Mouse (Mus musculus): ENCODE measurements around the gene Nrg3.
"Not testable (repeated sequence)": the region's sequence is repeated elsewhere in the genome, so short reads cannot be mapped to it uniquely, and the experiment has no call there.

Gene Nrg3

DNA sequence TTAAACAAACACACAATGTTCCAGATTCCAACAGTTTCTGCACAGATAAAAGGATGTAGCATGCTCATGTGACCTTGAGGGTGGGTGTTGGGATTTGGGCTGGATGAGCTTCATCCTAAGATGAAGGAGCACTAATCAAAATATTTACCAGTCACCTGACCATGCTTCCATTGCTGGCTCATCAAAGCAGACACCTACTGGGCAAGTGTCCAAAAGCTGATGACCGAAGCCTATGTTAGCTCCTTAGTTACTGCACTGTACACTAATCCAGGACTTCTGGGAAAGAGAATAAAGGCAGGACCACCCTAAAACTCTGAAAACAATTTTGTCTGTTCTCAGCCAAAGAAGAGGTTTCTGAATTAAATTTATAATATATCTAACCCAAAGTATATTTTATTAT is 261.4 kb downstream of the Nrg3 start:
- no peak for DNase-seq (ENCODE audit: low spot score in 2 of 2)

DNA sequence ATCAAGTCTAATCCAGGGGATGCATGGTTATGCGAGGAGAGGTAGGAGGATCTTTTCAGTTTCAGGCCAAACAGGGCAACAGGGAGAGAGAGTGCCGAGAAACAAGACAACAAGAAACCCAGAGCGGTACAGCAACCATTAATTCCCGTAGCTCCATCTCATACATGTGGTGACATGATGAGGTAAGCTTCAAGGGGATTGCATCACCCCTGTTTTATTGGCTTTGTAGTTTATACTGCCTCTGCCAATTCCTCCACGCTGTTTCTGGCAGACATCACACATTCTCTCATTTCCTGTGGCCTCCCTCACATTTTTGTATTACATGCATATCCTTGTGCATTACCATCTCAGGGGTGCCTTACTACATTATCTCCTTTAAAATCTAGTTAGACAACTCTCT is 280.9 kb downstream of the Nrg3 start:
- peak in 1 of 2 experiments; percentile 3 for DNase-seq (ENCODE audit: low spot score in 2 of 2)

- no peak for DNase-seq (ENCODE audit: low spot score in 2 of 2)
Observed at GRCm38 (mm10) chr14:39173709-39174108, 299.2 kb downstream of the Nrg3 start.

DNA sequence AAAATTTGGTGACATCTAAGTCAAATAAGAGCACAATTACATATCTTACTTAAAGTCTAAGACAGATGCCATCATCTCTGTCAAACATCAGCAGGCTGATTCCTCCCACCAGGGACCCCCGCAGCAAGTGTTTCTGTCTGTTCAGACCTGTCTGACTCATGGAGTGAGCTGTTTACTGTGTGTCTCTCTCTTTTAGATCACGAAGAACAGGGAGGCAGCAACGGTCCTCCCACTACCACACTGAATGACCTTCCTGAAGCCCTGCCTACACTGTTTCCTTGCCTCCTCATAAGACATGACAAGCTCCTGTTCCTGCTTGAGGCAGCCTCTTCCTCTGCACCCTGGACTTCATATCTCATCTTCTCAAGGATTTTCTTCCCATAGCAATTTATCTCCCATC is 312.7 kb downstream of the Nrg3 start:
- DNase-seq (ENCODE audit: low spot score in 2 of 2), result no peak

DNA sequence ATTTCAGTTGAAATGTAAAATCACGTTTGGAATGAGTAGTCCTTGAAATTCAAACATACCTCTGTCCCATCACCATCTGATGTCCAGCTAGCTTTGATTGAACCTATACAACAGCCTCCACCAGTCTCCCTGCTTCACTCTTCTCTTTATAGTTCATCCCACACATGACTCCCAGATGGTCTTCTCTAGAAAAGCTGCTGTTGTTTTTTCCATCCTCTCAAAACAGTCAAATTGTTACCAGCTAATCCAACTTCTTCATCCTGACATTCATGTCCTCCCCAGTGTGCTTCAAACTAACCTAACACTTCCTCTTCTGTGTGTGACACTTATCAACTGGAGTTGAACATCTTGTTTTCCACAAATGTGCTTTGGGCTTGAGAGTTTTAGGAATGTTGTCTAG is 317.4 kb downstream of the Nrg3 start:
- no peak for DNase-seq (ENCODE audit: low spot score in 2 of 2)

DNA sequence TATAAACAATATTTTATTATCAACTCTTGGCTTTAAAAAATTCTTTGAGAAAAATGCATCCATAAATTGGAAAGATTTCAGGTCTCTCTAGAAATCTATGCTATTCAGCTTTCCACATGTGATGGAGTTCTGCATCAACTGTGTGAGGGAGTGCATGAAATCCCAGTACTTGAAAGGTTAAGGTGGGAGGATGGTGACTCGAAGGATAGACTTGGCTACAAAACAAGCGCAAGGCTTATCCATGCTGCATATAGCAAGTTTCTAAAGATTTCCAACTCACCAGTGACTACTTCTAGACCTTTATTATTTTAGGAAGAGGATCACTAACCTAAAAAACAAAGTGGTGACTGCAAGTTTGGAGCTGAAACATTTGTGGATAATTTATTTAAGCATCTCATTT is 343.1 kb downstream of the Nrg3 start:
- no peak for DNase-seq (ENCODE audit: low spot score in 2 of 2)

DNA sequence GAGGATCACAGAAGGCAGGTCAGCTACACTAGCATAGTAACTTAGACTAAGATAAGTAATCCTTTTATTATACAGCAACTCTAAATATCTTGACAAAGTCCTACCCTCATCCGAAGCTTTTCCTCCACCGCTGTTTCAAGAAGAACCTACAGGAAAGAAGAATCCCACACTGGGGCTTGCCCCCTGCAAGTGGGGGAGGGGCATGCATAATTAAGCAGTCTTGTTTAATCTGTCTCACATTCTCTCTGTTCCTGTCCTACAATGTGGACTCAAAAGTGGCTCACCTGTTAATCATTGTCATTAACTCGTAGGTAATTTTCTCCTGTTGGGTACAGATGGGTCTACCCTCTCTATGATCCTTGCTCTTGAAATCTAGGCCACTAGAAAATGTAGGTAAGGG is 354.9 kb downstream of the Nrg3 start:
- no peak for DNase-seq (ENCODE audit: low spot score in 2 of 2)

- not testable (repeated sequence) for DNase-seq (ENCODE audit: low spot score in 2 of 2)
Observed at GRCm38 (mm10) chr14:39116522-39117231, 356.2 kb downstream of the Nrg3 start.

DNA sequence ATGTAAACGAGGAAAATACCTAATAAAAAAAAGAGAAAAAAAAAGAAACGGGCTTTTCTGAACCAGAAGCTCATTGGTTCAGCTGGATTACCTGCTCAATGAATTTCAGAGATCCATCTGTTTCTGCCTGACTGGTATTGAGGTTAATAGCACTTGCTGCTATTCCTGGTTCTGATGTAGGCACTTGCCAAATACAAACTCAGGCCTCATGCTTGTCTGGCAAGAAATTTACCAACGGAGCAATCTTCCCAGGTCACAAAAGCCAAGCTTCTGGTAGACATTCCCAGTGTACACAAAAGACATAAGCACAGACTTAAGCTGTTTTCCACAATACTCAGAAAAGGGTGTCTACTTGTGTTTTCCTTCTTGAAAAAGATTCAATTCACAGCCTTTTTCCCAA is 363.3 kb downstream of the Nrg3 start:
- DNase-seq (ENCODE audit: low spot score in 2 of 2), result no peak

- DNase-seq (ENCODE audit: low spot score in 2 of 2), result no peak
Observed at GRCm38 (mm10) chr14:39106776-39107175, 366.1 kb downstream of the Nrg3 start.

DNA sequence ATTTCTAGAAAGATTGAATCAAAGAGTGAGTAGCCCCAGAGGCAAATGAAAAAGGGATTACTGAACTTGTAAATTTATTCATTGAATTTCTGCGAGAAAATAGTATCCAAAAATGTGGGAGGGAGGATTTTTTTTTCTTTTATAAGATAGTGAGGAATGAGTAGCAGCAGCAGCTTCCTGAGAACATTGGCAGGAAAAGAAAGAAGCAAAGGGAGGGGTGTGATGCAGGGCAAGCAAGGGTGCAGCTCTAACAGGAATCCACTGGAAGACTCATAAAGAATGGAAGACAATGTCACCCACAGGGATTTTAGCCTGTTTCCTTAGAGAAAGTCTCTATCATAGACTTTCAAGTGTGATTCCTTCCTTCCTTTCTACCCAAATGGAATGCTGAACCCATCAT is 377.7 kb downstream of the Nrg3 start:
- DNase-seq (ENCODE audit: low spot score in 2 of 2), result no peak

GRCm38 (mm10) chr14:39079461-39079860 is 393.4 kb downstream of the Nrg3 start:
- DNase-seq (ENCODE audit: low spot score in 2 of 2), result no peak

DNA sequence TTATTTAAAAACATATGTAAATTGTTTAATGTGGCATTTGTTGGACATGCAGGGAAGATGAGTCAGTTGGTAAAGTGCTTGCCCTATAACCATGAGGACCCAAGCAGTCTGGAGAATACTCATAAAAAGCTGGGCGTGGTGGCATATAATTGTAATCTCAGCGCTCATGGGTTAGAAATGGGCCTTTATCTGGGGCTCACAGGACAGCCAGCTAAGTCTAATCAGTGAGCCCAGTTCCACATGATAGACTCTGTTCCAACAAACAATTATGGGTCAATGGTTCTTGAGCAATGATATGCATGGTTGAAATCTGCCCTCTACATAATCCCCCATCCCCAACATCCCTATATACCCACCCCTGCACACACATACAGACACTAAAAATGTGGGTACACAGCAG is 421.3 kb downstream of the Nrg3 start:
- no peak for DNase-seq (ENCODE audit: low spot score in 2 of 2)

DNA sequence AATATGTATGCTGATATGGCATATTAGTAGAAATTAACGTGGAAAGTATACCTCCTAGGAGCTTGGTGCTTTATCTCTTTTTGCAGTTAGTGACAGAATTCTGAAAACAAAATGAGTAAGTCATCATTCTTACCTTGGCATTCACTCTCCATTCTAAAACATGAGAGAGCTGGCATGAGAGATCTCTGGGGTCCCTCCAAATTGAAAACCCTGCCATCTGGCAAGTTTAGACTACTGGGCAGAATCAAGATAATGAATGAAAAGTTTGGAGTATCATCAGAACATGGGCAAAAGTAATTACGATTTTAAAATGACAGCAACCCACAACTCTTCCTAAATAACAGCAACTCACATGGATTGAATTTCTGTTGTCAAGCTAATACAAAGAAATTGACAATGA is 423.9 kb downstream of the Nrg3 start:
- no peak for DNase-seq (ENCODE audit: low spot score in 2 of 2)

- DNase-seq (ENCODE audit: low spot score in 2 of 2), result no peak
Observed at GRCm38 (mm10) chr14:39044290-39044689, 428.6 kb downstream of the Nrg3 start.

DNA sequence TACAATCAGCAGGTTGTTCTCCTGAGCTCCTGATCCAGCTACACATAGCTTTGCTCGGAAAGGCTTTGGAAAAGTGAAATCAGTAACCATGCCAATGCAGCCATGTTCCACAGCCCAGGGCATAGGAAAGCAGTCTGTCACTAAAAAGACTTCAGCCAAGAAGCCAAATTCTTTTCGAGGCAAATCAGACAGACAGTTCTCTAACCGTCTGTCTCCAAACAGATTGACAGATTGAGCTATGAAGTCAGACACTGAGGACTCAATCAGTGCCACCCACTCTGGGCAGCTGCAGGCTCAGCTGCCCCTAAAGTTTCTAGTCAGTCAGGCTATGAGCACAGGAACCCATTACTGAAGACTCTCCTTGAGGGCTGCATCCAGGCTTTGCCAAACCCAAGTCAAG is 429.1 kb downstream of the Nrg3 start:
- DNase-seq (ENCODE audit: low spot score in 2 of 2), result no peak

DNA sequence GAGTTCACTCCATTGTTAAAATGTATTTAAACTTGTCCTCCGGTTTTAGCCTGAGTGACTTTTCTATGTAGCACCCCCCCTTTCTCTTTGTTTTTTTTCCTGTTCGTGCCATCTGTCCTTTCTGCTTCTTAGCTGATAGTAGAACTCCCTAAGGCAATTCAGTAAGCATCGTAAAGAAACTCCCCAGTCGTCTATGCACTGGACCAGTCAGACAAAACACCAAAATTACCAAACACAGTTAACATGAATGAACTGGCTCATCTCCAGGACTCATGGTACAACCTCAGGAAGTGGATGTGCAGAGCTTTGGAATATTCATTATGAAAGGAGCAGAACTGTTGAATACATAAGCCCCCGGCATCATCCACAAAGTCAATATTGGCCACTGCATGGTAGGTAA is 429.5 kb downstream of the Nrg3 start:
- DNase-seq (ENCODE audit: low spot score in 2 of 2), result no peak

DNA sequence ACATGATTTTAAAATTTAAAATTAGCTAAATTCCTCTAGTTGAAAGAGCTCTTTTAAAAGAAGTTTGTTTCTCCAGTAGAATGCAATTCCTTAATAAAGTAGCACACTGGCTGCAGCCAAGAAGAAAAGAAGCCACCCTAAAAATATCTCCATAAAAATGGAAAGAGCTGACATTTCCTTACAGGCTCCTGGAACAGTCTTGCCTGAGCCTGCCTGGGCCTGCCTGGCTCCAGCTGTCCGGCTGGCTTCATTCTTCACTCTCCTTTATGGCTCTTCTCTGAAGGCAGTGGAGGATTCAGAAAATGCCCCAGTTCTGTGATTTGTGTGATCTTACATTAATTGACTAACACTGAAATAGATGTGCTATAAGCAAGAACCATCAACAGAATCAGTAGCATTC is 433.8 kb downstream of the Nrg3 start:
- DNase-seq (ENCODE audit: low spot score in 2 of 2), result no peak

- no peak for DNase-seq (ENCODE audit: low spot score in 2 of 2)
Observed at GRCm38 (mm10) chr14:39034482-39034881, 438.4 kb downstream of the Nrg3 start.

- no peak for DNase-seq (ENCODE audit: low spot score in 2 of 2)
Observed at GRCm38 (mm10) chr14:39023065-39023464, 449.8 kb downstream of the Nrg3 start.

GRCm38 (mm10) chr14:39014126-39014525 is 458.8 kb downstream of the Nrg3 start:
- DNase-seq (ENCODE audit: low spot score in 2 of 2), result no peak

- DNase-seq (ENCODE audit: low spot score in 2 of 2), result no peak
Observed at GRCm38 (mm10) chr14:38997843-38998242, 475.0 kb downstream of the Nrg3 start.

DNA sequence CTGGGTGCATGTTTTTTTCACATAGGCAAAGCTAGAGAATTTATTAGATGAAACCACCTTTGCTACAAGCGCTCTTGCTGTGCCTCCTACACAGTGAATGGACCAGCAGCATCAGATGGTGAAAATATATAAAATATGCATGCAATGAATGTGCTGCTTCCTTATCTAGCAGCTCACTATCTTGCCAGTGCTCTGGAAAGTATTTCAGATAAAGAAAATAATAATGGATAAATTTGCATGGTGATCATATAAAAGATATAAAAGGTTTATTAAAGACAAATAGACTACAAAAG is 480.4 kb downstream of the Nrg3 start:
- no peak for DNase-seq (ENCODE audit: low spot score in 2 of 2)

GRCm38 (mm10) chr14:38991847-38992573 is 480.9 kb downstream of the Nrg3 start:
- no peak for DNase-seq (ENCODE audit: low spot score in 2 of 2)
